Mouse (Mus musculus) kidney, embryonic 14.5 days (tissue): ENCODE measurements around the gene Lrrc7. TPM values are rescaled to one million over a fixed set of nuclear protein-coding genes. Genes with fewer than 3 reads are reported as not detected.

Experiments
- ATAC-seq: fragments of 200-750 bp; cut with Nextera tagmentation; 2 replicates; pipeline ENCODE4 v1.8.0; 2017; ENCODE audit warnings: moderate number of reproducible peaks, mild to moderate bottlenecking, moderate TSS enrichment, moderate library complexity; ENCODE audit not compliant: low FRiP score, low TSS enrichment
- H3K27ac ChIP-seq: fragments of 300-500 bp; sonication (generic); 2 replicates; pipeline ENCODE4 v1.5.1; 2014; ENCODE audit warnings: low read depth, mild to moderate bottlenecking, low read length, moderate library complexity, mixed read lengths
- H3K27me3 ChIP-seq: fragments of 300-500 bp; sonication (generic); 2 replicates; pipeline ENCODE4 v1.6.1; 2014; ENCODE audit warnings: mild to moderate bottlenecking, low read length; ENCODE audit not compliant: control insufficient read depth, insufficient read depth
- H3K36me3 ChIP-seq: fragments of 300-500 bp; sonication (generic); 2 replicates; pipeline ENCODE4 v1.6.1; 2014; ENCODE audit warnings: low read length, mixed read lengths; ENCODE audit not compliant: control insufficient read depth, insufficient read depth
- H3K4me1 ChIP-seq: fragments of 300-500 bp; sonication (generic); 2 replicates; pipeline ENCODE4 v1.6.1; 2014; ENCODE audit warnings: low read length, mixed read lengths; ENCODE audit not compliant: control insufficient read depth, insufficient read depth
- H3K4me2 ChIP-seq: fragments of 300-500 bp; sonication (generic); replicated peaks from 2 replicates; pipeline ENCODE4 v1.6.1; 2014; ENCODE audit warnings: low read depth, mild to moderate bottlenecking, low read length
- H3K4me3 ChIP-seq: fragments of 300-500 bp; sonication (generic); 2 replicates; pipeline ENCODE4 v1.5.1; 2014; ENCODE audit warnings: mild to moderate bottlenecking, low read length
- H3K9ac ChIP-seq: fragments of 300-500 bp; sonication (generic); 2 replicates; pipeline ENCODE4 v1.6.1; 2014; ENCODE audit warnings: low read depth, mild to moderate bottlenecking, low read length, moderate library complexity
- H3K9me3 ChIP-seq: fragments of 300-500 bp; sonication (generic); 2 replicates; pipeline ENCODE4 v1.6.1; 2016; ENCODE audit warnings: low read length; ENCODE audit not compliant: control insufficient read depth
- WGBS: fragments of 180-500 bp; shearing (Covaris S2); extraction: QIAGEN DNeasy Blood & Tissue Kit; methylation state at CpG from one replicate; pipeline ENCODE4 v1.1.7; 2014; 5-methylcytosine and 5-hydroxymethylcytosine counted together
- polyA plus RNA-seq: library from polyadenylated mRNA; unstranded; fragments of >200 nt; fragmentation: Nextera tagmentation; extraction: Ambion mirVana; gene quantifications from 2 replicates; pipeline ENCODE4 v1.2.1, GENCODE M21; 2014

The Lrrc7 gene
- polyA plus RNA-seq, 1 experiment from 2014 or later: 0.32 TPM

GRCm38 (mm10) chr3:158387413-158388075, 174.5 kb downstream of the Lrrc7 start:
- 77% methylated on average over 2 of the region's 2 CpGs for WGBS
- Histone ChIP-seq H3K4me3 (no peak overlapping the region), H3K27ac (no peak overlapping the region), H3K27me3 (no peaks in the 10 kb centered on the region), H3K9me3 (no peaks in the 10 kb centered on the region), H3K36me3 (no peaks in the 10 kb centered on the region), H3K4me2 (no peak overlapping the region), H3K4me1 (no peaks in the 10 kb centered on the region), H3K9ac (no peak overlapping the region)
- no peak for ATAC-seq

- Histone ChIP-seq H3K9ac (no peak overlapping the region), H3K27me3 (no peaks in the 10 kb centered on the region), H3K4me3 (no peak overlapping the region), H3K27ac (no peak overlapping the region), H3K4me1 (no peaks in the 10 kb centered on the region), H3K4me2 (no peak overlapping the region), H3K9me3 (no peaks in the 10 kb centered on the region), H3K36me3 (no peaks in the 10 kb centered on the region)
- 0% methylated on average over 1 of the region's 1 CpGs for WGBS
- ATAC-seq: no peak
Measured at GRCm38 (mm10) chr3:158386848-158387247, 175.2 kb downstream of the Lrrc7 start.

- H3K9me3 ChIP-seq: no peaks in the 10 kb centered on the region
- ATAC-seq: 0 out of 2 replicates have a peak, but pooled peaks have one; percentile 55
- no peaks in the 10 kb centered on the region for H3K27me3 ChIP-seq
- H3K36me3 ChIP-seq: no peaks in the 10 kb centered on the region
- no peak overlapping the region for H3K27ac ChIP-seq
- no peaks in the 10 kb centered on the region for H3K4me1 ChIP-seq
- WGBS: 7% methylated on average over 1 of the region's 1 CpGs
- no peak overlapping the region for H3K4me3 ChIP-seq
- H3K9ac ChIP-seq: no peak overlapping the region
- H3K4me2 ChIP-seq: no peak overlapping the region
Measured at GRCm38 (mm10) chr3:158375885-158376284, 186.1 kb downstream of the Lrrc7 start.

GRCm38 (mm10) chr3:158369169-158369568, 192.9 kb downstream of the Lrrc7 start:
- WGBS: 84% methylated on average over 3 of the region's 3 CpGs
- Histone ChIP-seq H3K9me3 (no peaks in the 10 kb centered on the region), H3K9ac (no peak overlapping the region), H3K36me3 (no peaks in the 10 kb centered on the region), H3K4me1 (no peaks in the 10 kb centered on the region), H3K27me3 (no peaks in the 10 kb centered on the region), H3K27ac (no peak overlapping the region), H3K4me2 (no peak overlapping the region), H3K4me3 (no peak overlapping the region)
- no peak for ATAC-seq

GRCm38 (mm10) chr3:158365801-158366200, 196.2 kb downstream of the Lrrc7 start:
- Histone ChIP-seq H3K4me1 (no peaks in the 10 kb centered on the region), H3K9me3 (no peaks in the 10 kb centered on the region), H3K27ac (no peak overlapping the region), H3K36me3 (no peaks in the 10 kb centered on the region), H3K27me3 (no peaks in the 10 kb centered on the region), H3K9ac (no peak overlapping the region), H3K4me2 (no peak overlapping the region), H3K4me3 (no peak overlapping the region)
- WGBS: 80% methylated on average over 3 of the region's 3 CpGs
- no peak for ATAC-seq

- Histone ChIP-seq H3K9ac (no peak overlapping the region), H3K27ac (no peak overlapping the region), H3K27me3 (no peaks in the 10 kb centered on the region), H3K4me1 (no peaks in the 10 kb centered on the region), H3K4me3 (no peak overlapping the region), H3K9me3 (no peaks in the 10 kb centered on the region), H3K36me3 (no peaks in the 10 kb centered on the region), H3K4me2 (no peak overlapping the region)
- WGBS: 93% methylated on average over 2 of the region's 2 CpGs
- ATAC-seq: no peak
Measured at GRCm38 (mm10) chr3:158362091-158362490, 199.9 kb downstream of the Lrrc7 start.

GRCm38 (mm10) chr3:158356706-158357105, 205.3 kb downstream of the Lrrc7 start:
- H3K4me3 ChIP-seq: no peak overlapping the region
- H3K27me3 ChIP-seq: no peaks in the 10 kb centered on the region
- H3K4me1 ChIP-seq: no peaks in the 10 kb centered on the region
- no peaks in the 10 kb centered on the region for H3K36me3 ChIP-seq
- no peak for ATAC-seq
- no peaks in the 10 kb centered on the region for H3K9me3 ChIP-seq
- WGBS: 85% methylated on average over 1 of the region's 1 CpGs
- no peak overlapping the region for H3K4me2 ChIP-seq
- no peak overlapping the region for H3K9ac ChIP-seq
- no peak overlapping the region for H3K27ac ChIP-seq

- ATAC-seq: no peak
- Histone ChIP-seq H3K9me3 (no peaks in the 10 kb centered on the region), H3K4me3 (no peak overlapping the region), H3K9ac (no peak overlapping the region), H3K4me1 (no peaks in the 10 kb centered on the region), H3K27me3 (no peaks in the 10 kb centered on the region), H3K27ac (no peak overlapping the region), H3K36me3 (no peaks in the 10 kb centered on the region), H3K4me2 (no peak overlapping the region)
- WGBS: 92% methylated on average over 4 of the region's 4 CpGs
Measured at GRCm38 (mm10) chr3:158356194-158356593, 205.8 kb downstream of the Lrrc7 start.

GRCm38 (mm10) chr3:158340808-158341207, 221.2 kb downstream of the Lrrc7 start:
- H3K27ac ChIP-seq: no peak overlapping the region
- H3K4me2 ChIP-seq: no peak overlapping the region
- no peaks in the 10 kb centered on the region for H3K9me3 ChIP-seq
- H3K9ac ChIP-seq: no peak overlapping the region
- H3K36me3 ChIP-seq: no peaks in the 10 kb centered on the region
- no peaks in the 10 kb centered on the region for H3K4me1 ChIP-seq
- no peak for ATAC-seq
- no peak overlapping the region for H3K4me3 ChIP-seq
- no peaks in the 10 kb centered on the region for H3K27me3 ChIP-seq
